Mouse (Mus musculus) gastrocnemius, postnatal 36 days (tissue): ENCODE measurements around the gene Gpr25. TPM values are rescaled to one million over a fixed set of nuclear protein-coding genes. Genes with fewer than 3 reads are reported as not detected.

ENCODE experiments used
- DNase-seq, 2 experiments: peaks; one replicate each; pipeline ENCODE4 v3.0.0; 2022
- intact Hi-C: fragments of 180-260 bp; cut with DNase I; formaldehyde crosslinking; loops from one replicate; pipeline ENCODE4 v1.15.1; 2025
- total RNA-seq, 2 experiments: library from RNA; stranded (reverse); gene quantifications; 2 replicates each; pipeline ENCODE4 v1.2.3; 2021

Gpr25 gene
- total RNA-seq, 2 experiments from 2014 or later, result not detected

DNA sequence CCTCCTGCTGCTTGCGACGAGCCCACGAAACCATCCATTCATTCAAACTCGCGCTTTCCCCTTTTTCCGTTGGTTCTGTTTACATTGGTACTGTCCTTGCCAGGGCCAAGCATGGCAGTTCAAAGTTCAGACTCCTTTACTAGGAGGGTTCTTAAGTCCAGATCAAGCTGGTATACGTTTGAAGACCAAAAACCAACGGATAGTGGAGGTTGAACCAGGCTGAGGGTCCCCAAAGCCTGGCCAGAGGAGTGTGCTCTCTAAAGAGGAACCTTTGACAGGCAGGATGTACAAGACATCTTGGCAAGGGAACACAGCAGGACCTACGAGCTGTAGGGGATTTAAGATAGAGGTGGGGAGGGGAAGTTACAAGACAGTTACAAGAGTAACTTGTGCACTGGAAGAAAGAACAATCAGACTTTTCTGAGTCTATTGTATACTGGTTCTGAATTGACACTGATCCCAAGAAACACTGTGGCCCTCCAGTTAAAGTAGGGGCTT, 26.0 kb downstream of the Gpr25 start:
- DNase-seq, result no peak
- intact Hi-C loops, result no loop called here

DNA sequence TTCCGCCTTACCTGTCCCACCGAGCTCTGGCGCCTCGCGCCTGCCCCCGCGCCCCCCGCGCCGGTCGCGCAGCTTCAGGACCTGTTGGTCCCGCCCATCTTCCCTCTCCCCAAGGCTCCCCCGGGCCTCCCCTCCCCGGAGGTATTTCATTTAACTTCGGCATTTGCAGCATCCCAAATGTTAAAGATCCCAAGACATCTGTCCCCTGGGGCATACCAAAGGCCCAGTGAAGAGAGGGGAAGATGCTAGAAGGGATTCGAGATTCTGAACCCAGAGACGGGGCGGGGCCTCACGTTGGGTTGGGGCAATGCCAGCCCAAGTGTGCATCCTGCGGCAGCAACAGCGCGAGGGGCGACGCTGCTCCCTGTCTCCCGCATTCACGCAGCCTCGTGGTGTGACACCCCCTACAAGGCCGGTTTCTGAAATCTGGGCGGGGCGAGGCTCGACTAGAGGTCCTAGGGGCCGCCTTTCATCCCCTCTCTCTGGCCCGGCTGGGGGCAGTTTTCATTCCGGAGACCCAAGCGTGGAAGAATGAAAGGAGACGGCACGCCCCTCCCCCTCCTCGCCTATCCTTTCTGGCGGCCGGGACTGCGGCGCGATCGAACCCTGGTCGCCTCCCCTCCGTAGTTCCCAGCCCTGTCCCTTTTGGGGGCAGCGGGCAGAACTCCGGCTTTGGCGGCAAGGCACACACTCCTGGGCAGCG, 26.6 kb downstream of the Gpr25 start, which contains the start of gene Inava:
Gene Inava (minus strand): TSS at position 373 of the 703 bp plus-strand sequence.
- no peak for DNase-seq

DNA sequence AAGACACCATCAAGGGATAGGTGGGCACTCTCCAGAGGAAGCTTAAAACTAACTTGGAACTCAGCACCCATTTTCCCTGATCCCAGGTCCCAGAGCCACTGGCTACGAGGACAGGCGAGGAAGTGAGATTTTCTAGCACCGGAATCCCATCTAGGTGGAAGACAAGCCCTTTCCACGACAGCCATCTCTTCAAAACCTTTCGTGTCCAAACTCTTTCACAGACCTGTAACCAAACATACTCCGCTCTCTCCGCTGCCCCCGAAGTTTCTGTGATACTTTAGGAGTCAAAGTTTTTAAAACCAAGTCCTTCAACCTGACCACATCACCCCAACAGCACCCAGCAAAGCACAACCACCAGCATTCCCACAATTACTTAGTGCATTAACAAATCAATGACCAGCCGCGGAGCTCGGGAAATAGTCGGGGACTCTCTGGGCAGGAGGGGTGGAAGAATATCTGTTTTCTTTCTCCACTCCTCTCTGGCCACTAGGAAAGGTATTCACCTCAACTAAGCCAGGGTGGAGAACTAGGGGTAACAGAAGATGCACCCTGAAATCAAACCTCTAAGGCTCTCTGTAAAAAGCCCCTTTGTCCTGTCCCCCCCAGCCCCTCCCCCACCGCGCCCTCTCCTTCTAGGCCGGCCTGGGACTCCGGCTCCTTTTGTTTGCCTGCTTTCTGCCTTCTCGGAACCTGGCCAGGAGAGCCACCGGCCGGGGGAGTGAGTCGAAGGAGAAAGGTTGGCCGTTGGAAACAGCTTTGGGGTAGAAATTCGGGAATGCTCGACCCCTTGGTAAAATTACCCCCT, 27.5 kb downstream of the Gpr25 start:
- DNase-seq, result no peak
- intact Hi-C loops, result no loop called here

More for the DNA sequence above, 26.6 kb downstream of the Gpr25 start, which contains the start of gene Inava:
- intact Hi-C loops, result no loop called here

DNA sequence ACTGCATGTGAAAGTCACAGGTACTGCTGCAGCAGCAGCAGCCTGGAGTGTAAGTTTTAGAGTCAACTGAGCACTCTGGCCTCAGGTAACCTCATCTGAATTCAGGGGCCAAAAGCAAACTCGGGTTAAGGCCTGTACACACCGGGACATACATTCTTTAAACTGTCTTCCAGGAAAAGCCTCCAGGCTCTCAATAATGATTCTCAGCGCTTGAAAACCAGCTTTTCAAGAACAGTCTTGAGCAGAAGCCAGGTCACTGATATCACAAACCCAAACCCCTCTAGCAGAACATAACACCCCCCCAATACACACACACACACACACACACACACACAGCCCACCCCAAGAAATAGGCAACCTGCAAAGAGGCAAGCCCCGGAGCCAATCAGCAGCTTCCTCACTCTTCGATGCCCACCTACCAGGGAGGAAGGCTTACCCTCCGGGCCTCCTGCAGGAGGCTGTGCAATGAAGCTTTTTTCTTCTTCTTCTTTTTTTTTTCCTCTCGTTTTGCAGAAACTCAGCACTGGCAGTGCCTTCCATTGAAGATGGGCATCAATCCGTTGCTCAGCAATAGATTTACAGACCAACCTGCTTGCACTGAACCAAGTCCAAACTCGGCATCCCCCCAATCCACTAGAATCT, 28.3 kb downstream of the Gpr25 start:
- DNase-seq, result no peak
- intact Hi-C loops, result no loop called here

DNA sequence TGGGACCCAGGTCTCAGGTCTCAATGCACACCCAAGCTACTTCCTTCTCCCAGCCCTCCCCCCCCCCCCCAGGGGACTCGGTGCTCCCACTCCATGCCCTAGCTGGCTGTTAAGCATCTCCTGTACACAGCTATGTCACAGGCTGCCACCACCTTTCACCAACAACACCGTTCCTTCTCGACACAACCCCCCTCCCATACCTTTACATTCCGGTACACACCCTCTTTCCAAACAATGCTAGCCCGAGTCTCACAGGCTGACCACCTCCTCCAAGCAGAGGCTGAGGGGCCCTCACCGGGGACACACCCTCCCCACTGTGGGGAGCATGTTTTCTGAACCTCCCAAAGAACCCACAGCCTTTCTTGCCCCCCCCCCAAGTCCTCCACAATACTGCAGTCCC, 29.1 kb downstream of the Gpr25 start:
- intact Hi-C loops, result no loop called here
- no peak for DNase-seq

DNA sequence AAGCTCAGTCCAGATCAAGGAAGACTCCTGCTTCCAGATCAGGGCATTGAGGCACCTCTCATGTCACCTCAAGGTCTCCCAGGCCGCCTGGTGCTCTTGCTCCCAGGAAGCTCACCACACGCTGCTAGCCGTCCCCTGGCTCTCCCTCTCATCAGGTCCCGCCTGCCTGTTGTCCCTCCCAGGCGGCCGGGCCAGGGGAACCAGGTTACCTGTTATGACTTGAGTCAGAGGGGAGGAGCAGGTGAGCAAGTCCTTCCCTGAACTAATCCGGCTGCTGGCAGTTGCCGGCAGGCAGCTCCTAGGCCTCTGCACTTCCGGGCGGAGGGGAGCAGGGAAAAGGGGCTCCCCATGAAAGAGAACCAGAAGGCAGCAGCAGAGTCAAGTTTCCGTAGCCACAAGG, 30.5 kb downstream of the Gpr25 start:
- intact Hi-C loops, result no loop called here
- no peak for DNase-seq

DNA sequence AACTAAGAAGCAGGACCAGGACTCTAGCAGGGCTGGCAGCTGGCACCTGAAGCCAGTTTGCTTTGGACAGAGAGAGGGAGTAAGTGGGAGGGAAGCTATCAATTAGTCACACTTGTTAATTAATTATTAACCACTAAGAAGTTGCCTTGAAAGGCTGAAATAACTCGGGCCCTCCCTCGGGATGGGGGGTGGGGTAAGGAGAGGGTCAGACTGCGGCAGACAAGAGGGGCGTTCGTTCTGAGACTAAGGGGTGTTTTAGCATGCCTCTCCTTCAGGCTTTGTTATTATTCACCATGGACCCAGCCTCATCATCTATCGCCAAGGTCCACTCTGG, 31.7 kb downstream of the Gpr25 start:
- intact Hi-C loops, result no loop called here
- DNase-seq, result no peak

DNA sequence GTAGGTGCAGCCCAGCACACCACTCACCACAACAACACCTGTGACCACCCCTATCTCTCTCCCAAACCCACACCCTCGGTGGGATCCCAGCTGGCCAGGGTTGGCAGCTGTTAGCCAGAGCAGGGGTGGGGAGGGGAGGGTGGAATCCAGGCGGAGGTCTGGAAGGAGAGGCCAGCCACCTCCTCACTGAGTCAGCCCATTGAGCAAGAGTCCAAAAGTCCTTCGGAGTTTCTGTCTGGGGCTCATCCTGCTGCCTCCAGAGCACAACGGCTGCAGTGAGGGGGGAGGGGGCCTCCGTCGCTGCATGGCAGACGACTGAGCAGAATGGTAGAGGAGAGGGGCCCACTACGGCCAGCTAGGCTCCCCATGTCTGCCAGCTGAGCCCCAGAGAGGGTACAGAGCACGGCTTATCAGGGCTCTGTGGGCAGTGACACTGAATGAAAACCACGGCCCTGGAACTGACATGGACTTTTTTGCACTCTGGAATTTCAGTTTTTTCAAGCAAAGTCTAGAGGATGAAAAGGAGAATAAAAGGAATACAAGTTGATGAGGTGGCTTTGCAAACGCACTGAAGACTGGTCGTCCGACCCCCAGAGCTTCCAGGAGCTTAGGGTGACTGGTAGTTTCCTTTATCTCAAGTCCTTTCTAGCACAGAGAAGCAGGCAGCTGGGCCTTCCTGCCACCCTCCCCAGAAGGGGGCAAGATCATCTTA, 32.2 kb downstream of the Gpr25 start:
- no peak for DNase-seq
- intact Hi-C loops, result no loop called here

DNA sequence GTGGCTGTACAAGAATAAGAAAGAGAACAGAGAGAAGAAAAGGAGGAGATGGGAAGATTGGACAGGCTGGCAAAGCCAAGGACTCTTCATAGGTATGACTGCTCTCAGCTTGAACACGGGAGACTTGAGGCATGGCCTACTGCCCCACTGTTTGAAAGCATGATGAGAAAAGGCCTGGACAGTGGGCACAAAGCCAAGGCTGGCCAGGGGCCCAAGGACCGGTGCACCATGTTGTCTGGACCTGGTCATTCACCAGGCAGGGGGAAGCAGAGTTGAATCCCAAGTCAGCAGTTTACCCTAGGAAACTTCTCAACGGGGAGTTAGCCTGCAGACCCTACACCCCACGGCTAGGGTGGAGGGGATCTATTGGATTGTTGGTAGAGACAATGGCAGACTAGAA, 32.8 kb downstream of the Gpr25 start:
- DNase-seq, result no peak
- intact Hi-C loops, result no loop called here

DNA sequence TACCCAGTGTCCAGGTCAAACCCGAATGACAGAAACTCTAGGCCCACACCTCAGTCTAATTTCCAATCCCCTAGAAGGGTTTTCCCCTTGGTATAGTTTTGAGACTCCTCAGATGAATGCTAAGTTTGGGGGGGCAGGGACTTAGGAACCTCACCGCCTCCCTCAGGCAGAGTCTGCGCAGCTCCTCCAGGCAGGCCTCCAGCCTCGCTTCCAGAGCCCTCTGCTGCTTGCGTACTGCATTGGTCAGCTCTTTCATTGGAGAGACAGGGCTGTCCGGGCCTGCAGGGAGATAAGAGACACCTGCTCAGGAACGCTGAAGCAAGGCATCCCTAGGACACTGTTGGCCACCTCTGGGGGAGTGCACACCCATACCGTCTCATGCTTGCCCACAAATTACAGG, 34.0 kb downstream of the Gpr25 start:
- intact Hi-C loops, result no loop called here
- DNase-seq, result no peak

DNA sequence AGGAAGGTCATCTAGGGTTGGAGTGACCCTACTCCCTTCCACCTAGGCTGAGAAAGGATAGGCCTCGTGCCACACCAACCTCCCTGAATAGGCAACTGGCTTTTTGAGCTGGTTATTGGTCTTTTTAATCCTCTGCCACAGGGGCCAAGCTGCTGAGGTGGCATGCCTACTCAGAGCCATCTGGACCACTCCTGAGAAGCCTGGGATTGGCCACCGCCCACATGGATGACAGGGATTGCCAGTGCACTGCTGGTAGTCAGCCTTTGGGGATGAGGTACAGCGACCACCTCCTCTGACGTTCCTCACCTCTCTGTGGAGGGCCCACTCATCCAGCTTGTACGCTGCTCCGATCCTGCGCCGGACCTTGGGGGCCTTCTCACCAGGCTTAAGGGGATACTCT, 34.8 kb downstream of the Gpr25 start:
- intact Hi-C loops, result no loop called here

DNA sequence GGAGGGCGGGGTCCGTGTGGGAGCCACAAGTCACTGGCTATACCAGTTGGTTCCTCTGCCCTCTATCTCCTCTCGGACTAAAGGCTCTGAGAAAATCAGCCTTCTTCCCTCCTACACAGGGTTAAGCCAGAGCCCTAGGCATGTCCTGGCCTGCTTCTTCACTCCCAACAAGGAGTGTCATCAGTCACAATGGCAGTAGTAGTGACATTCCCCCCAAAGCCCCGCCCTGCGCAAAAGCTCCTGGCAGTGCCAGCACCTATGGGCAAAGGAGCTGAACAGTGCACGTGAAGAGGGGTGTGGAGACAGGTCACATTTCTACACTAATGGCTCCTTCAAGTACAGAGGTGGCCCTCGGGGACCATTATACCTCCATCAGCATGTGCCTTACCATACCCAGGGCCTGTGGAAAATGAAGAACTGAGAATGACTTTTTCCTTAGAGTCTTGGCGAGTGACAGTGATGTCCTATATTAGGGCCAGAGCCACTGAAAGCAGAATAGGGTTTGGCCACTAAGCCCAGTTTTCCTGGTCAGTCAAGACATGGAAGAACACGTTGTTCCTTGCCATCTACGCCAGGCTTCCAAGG, 36.8 kb downstream of the Gpr25 start:
- intact Hi-C loops, result no loop called here
- no peak for DNase-seq

More for the DNA sequence above, 34.8 kb downstream of the Gpr25 start:
- DNase-seq, result no peak

DNA sequence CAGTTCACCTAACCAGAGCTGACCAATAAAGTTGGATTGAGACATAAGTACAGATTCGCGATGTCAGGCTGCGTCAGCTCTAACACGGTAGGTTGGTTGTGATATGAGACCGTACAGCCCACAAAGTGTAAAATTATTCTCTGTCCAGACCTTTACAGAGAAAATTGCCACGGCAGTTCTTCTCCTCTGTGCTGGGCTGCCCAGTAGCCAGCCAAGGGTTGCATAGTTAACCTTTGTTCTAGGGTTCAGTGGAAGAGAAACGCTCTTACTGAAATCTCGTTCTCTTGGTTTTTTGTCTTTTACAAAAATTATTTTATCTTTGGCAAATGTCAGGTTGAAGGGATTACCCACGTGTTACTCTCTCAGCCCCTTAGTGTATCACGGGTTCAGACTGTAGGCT, 38.3 kb downstream of the Gpr25 start:
- DNase-seq, result no peak
- intact Hi-C loops, result no loop called here

DNA sequence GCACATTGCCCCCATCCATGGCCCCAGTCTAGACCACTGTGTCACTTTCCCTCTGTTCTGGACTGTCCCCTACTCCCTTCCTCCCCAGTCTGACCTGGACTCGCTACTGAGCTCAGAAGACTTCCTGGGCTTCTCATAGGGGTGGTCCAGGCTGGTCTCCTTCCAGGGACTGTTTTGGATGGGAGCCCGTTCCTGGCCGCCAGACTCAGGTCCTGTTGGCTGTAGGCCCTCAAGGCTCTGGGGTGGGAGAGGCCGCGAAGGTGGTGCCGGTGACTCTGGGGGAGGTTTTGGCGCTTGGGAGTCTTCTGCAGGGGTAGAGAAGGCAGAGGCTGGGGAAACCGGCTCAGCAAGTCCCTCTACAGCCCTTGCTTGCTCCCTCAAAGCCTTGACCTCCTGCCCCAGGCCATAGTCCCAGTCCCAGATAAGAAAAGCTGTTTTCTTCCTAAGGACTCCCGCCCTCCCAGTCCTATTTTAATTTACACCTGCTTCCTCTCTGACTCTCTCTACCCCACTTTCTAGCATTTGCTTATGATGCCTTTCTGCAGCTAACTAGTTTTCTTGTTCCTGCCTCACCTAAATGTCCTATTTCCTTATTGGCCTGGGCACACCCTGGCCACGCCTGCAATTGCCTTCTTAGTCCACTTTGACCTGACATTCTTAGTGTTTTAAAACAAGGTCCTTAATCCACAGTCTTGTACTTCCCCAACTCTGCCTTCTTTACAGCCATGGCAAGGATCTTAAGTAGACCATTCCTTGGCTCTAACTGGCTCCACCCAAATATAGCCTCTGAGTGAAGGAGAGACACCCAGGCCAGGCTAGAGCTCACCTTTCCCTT, 40.4 kb downstream of the Gpr25 start:
- intact Hi-C loops, result no loop called here
- no peak for DNase-seq

DNA sequence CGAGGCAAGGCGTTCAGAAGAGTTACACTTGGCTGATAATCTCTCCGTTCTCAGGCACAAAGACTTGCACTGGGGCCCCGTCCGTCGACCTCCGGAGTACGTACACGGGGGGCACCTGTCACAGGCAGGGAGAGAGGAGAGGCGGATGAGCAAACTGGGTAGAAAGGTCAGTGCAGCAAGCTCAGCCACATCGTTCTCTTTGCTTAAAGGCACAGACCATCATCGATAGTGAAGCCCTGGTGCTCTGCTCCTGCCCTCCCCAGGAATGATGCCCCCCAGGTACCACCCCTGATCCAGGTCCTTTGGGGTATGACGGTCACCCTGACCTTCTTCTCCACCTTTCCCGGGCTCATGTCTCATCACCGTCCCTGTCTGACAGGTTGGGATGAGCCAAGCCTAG, 46.4 kb downstream of the Gpr25 start:
- no peak for DNase-seq
- intact Hi-C loops, result loop anchor here (2.0 kb wide), 1 partner anchor 44 kb away; no protein-coding TSS in a partner anchor

DNA sequence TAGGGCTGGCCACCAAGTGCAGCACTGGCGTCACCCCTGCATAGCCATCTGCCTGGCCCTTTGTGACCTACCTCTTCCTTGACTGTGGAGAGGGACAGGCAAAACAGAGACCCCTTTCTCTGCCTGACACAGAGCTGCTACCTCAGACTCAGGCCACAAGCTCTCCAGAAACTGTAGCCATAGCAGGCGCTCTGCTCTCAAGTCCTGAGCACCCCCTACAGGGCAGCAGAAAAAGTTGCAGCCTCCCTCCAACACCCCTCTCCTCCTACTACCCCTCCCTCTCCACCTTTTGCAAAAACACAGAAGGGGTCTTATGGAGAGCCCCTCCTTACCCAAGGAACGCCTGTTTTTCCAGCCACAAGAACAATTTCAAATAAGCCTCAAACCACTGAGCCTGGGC, 47.9 kb downstream of the Gpr25 start, which contains the start of gene Mroh3:
Gene Mroh3 (minus strand): TSS at position 26 of the 400 bp plus-strand sequence.
- intact Hi-C loops, result no loop called here
- no peak for DNase-seq
